Mouse (Mus musculus) kidney, postnatal 10 days (tissue): ENCODE results near the gene Alpk1.

Experiments used
- DNase-seq: peaks from one replicate; pipeline ENCODE4 v3.0.0; 2021; ENCODE audit warnings: mixed read lengths

The Alpk1 gene

DNA sequence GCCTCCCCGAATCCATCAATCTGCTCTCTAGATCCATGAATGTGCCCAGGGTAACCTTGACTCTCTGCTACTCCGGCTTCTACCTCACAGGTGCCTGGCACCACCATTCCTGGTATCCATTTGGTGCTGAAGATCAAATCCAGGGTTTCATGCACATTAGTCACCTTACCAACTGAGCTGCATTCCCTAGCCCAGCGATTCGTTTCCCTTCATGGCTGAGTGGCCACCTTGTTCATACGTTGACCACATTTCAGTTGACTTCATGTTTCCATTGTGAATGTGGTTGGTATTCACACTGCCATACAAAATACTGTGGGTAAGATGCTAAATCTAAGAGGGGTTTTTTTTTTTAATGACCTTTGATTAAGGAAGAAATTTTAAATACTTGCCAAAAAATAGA lies 42.5 kb downstream of the Alpk1 start:
- DNase-seq, result no peak

DNA sequence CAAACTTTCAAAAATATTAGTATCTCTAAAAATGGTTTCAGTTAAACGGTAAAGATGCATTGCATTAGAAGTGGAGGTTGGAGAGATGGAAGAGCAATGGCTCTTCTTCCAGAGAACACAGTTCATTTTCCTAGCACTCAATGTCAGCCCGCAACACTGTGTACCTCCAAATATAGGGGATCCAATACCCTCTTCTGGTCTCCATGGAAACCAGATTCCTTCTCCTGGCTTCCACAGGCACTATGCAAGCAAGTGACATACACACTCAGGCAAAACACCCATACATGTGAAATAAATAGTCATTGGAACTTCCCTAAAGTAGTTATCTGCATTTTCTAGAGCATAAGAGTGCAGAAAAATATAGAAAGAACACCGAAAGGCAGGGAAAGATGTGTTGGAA lies 44.9 kb downstream of the Alpk1 start:
- no peak for DNase-seq

GRCm38 (mm10) chr3:127729513-127730137 lies 50.7 kb downstream of the Alpk1 start:
- DNase-seq, result no peak

- no peak for DNase-seq
Measured at GRCm38 (mm10) chr3:127728851-127729512, 51.3 kb downstream of the Alpk1 start.

DNA sequence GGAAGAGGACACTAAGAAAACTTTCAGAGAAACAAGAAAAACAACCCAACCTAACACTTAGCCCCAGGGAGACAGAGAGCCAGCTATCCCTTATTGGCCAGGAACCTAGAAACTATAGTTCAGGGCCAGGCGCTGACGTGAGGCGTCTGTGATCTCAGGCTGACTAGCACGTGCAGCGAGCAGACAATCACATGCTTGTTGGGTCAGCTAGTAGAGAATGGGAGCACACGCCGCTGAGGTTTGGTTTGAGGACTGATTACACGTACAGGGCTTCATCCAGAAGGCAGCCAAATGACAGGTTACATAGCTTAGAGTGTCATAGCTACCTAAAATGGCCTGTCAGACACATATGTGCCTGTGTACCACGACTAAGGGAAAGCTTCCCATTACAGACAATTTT lies 52.3 kb downstream of the Alpk1 start:
- DNase-seq, result no peak

DNA sequence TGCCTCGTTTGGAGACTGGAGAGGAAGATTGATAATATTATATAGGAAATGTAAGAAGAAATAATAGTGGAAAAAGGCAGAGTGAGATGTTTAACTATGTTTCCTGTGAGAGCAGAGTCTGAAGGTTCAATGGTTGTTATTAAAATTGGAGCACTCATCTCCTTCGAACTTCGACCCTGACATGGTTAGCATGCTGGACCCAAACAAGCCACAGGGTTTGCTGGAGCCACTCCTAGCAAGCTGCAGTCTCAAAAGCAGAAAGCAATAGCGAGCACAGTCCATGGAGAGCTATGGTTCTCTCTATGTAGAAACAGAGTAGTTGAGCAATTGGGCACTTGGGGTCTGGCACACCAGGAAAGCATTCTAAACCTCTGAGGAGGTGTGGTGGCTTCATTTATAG lies 59.4 kb downstream of the Alpk1 start:
- peak; percentile 11 for DNase-seq

- no peak for DNase-seq
Measured at GRCm38 (mm10) chr3:127720050-127720449, 60.3 kb downstream of the Alpk1 start.

DNA sequence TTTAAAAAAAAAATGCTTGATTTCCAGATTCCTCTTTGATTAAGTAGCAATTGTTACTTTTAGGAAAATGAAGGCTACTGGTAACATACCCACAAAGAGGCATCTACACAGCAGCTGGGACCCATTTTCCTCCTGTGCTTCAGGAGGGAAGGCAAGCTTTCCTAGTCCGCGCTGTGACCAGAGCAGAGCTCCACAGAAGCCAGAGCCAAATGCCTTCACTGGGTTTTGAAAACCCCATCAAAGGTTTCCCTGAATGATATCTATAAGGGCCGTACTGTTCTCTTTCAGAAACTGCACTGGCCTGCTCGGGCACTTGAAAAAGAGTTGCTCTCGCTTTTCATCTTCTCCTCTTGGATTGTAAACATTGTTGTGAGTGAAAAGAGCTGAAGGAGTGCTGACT lies 60.7 kb downstream of the Alpk1 start:
- no peak for DNase-seq

DNA sequence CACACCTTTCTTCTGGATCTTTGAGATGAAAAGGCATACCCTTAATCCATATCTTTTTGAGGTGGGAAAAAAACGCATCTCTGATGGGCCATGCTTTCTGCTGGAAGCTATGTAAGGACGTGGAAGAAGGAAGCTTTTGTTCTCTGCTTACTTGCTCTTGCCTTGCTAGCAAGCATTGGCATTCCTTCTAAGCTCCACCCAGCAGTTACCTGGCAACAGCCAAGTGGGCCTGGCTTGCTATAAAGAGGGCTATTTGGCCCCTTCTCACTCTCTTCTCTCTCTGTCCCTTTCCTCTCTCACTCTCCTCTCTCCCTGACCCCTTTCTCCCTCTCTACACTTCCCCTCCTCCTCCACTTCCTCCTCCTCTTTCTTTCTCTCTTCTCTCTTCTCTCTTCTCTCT lies 63.6 kb downstream of the Alpk1 start:
- DNase-seq, result no peak

DNA sequence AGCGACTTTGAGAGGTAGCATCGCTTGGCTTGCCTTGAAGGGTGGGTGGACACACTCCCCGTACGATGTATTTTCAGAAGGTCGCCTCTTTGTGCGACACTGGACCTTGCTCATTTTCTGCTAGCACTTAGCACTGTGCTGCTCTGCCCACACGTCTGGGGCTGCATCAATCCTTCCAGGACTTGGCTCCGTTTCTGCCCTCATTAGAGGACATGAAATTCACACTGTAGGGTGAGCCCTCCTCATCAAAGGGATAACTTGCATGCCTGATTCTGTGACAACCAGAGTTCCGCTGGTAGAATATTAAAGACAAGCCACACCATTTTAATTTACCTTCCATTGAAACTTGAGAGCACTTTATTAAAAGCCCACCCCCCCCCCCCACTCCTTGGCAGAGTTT lies 67.2 kb downstream of the Alpk1 start:
- no peak for DNase-seq

DNA sequence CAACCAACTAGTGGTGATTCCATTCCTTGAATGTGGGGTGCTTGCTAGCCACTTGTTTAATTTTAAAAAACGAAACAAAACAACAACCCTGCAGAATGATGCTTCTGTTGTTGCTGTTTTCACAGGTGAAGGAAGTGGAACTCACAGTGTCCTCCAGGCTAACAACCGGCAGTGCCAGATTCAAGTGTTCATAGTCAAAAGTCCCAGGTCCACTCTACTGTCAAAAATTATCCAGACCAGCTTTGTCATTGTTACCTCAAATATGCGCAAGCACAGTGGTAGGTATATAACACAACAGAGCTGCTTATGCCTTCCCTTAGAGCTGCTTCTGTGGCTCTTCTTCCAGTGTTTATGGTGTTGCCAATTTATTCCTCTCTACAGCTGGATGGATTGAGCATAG lies 68.8 kb downstream of the Alpk1 start:
- no peak for DNase-seq

- no peak for DNase-seq
Measured at GRCm38 (mm10) chr3:127707089-127707485, 73.2 kb downstream of the Alpk1 start.

- DNase-seq, result no peak
Measured at GRCm38 (mm10) chr3:127706445-127707088, 73.8 kb downstream of the Alpk1 start.

DNA sequence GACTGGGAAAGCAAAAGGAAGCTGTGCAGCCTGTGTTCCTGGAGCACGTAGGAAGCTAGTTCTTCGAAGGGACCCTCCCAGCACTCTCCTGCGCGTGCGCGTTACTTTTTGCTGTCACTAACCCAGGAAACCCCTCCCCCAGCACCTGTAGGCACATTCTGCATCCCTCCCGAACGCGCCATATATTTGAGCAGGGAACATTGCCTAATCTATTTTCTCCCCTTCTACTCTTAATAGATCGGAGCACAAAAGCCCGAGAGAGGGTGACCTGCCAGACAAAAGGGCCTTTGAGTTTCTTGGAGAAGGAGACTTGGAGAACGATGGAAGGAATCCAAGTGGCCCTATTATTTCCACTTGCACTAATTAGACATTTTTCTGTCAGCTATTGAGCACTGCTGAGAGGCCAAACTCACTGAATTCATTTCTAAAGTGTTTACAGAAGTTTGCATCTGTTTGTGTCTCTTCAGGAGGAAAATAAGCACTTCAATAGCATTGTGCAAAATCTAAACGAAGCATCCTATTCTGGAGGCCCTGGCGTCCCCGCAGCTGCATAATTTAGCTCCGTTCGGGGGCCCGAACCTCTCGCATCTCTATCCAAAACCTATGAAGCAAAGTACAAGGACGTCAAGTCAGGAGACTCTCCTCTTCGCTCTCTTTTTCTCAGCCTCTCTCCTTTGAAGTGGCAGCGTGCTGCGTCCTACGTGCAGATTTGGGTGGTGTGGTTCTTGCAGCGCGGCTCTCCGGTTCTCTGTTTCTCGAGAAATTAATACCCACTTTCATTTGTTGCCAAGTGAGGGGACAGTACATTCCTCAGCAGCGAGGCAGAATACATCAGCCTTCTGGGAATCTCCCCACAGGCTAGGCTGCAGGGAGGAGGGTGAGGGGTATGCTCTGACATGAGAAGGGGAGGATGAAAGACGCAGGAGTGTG lies 74.5 kb downstream of the Alpk1 start:
- DNase-seq, result peak; percentile 27

- DNase-seq, result no peak
Measured at GRCm38 (mm10) chr3:127705139-127705514, 75.2 kb downstream of the Alpk1 start.

- DNase-seq, result no peak
Measured at GRCm38 (mm10) chr3:127701196-127701825, 79.0 kb downstream of the Alpk1 start.

DNA sequence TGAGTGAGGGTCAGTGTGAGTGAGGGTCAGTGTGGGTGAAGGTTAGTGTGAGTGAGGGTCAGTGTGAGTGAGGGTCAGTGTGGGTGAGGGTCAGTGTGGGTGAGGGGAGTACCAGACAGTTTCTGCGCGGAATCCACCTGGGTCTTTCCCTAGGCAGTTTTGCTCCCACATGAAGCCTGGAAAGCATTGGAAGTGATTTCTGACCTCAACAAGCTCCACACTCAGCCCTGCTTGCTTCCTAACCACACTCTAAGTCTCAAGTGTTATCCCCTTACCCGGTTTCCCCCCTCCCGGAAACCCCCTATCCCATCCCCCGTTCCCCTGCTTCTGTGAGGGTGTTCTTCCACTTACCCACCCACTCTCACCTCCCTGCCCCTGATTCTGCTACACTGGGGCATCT lies 81.7 kb downstream of the Alpk1 start:
- no peak for DNase-seq

- no peak for DNase-seq
Measured at GRCm38 (mm10) chr3:127696541-127696940, 83.8 kb downstream of the Alpk1 start.

- peak; percentile 10 for DNase-seq
Measured at GRCm38 (mm10) chr3:127694802-127695771, 85.2 kb downstream of the Alpk1 start.

- DNase-seq, result no peak
Measured at GRCm38 (mm10) chr3:127691230-127691629, 89.1 kb downstream of the Alpk1 start.

DNA sequence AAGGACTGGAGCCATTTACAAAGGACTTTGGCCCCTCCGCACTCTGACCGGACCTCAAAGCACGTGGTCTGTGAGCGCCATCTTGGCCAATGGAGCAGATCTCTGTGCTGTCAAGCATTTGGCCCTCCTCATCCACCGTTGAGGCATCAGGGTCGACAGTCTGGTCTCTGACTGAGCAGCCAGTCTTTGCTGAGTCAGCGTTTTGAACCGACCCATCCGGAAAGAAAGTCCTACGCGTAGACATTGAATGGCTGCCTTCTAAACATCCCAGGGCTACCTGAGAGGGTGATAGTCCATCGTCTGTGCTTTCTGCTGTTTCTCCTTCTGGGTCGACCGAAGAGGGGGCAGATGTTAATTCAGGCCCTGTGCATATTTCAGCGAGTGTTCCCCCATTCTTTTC lies 100.6 kb downstream of the Alpk1 start:
- no peak for DNase-seq
